In the genomic region with DNA sequence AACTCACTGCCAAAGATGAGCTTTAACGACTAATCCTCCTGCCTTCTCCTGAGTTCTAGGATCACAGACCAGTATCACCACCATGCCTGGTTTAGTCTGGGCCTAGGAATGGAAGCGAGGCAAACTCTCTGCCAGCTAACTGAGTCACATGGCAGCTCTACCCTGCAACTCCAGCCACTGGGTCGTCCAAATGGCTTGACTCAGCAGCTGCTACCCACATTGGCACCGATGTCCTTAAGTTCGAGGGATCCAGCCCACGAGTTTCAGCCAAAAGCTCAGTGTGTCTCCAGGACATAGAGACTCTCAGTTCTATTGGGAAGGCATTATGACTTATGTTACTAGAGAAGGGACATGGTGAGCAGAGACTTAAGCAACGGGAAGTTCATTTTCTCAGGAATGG, we compare ENCODE assay signal across 14 mouse cellular contexts.
DNase-seq lines count a peak whose midpoint lies in the region; ATAC-seq lines count a peak whose summit lies in the region.
"Had no signal": no experiment of that assay in that cellular context is flagged by ENCODE, and none has a peak within 500 bp of the region (broad histone marks: within the 10 kb centered on the region; RNA-seq: fewer than 3 reads in every experiment).

No protein-coding gene starts in this region.

- H3K9ac ChIP-seq in hindbrain, embryonic 13.5 days, result no peak overlapping the region
- no peak overlapping the region for H3K9ac ChIP-seq in liver, embryonic 12.5 days
- H3K9ac ChIP-seq: liver, postnatal 0 days; stomach, embryonic 15.5 days had no signal

- WGBS in hindbrain, embryonic 13.5 days, result 52% methylated on average over 7 of the region's 7 CpGs
- 68% methylated on average over 7 of the region's 7 CpGs for WGBS in liver, embryonic 12.5 days (ENCODE audit: insufficient replicate concordance)

- H3K27me3 ChIP-seq in hindbrain, embryonic 13.5 days, result no peaks in the 10 kb centered on the region
- H3K27me3 ChIP-seq in liver, embryonic 12.5 days (replicated peaks), result no peaks in the 10 kb centered on the region
- H3K27me3 ChIP-seq: CH12.LX; stomach, embryonic 15.5 days had no signal

- H3K9me3 ChIP-seq in hindbrain, embryonic 13.5 days, result no peaks in the 10 kb centered on the region
- no peaks in the 10 kb centered on the region for H3K9me3 ChIP-seq in liver, embryonic 12.5 days (replicated peaks)
- H3K9me3 ChIP-seq: stomach, embryonic 15.5 days had no signal

- H3K4me3 ChIP-seq in hindbrain, embryonic 13.5 days, result no peak overlapping the region
- no peak overlapping the region for H3K4me3 ChIP-seq in liver, embryonic 12.5 days
- H3K4me3 ChIP-seq: stomach, embryonic 15.5 days had no signal

- DNase-seq in gastrocnemius, postnatal 14 days, result peak; percentile 17
- no peak for DNase-seq in gastrocnemius, adult 8-10 months (ENCODE audit: low spot score in 2 of 2)
- DNase-seq in right cerebral cortex, postnatal 36 days (ENCODE audit: low spot score in 2 of 2), result peak; percentile 2 to 3
- no peak for DNase-seq in right cerebral cortex, postnatal 14 days
- DNase-seq in embryo, embryonic 10 days (ENCODE audit: low spot score), result no peak
- DNase-seq: gastrocnemius, postnatal 10 days; kidney, adult 18-20 months; liver, postnatal 0 days; right cerebral cortex, postnatal 4 days had no signal

- no peak overlapping the region for H3K4me2 ChIP-seq in hindbrain, embryonic 13.5 days
- no peak overlapping the region for H3K4me2 ChIP-seq in liver, embryonic 12.5 days
- H3K4me2 ChIP-seq: stomach, embryonic 15.5 days had no signal

- H3K4me1 ChIP-seq in hindbrain, embryonic 13.5 days (replicated peaks), result peaks cover 12% of the 10 kb centered on the region
- no peaks in the 10 kb centered on the region for H3K4me1 ChIP-seq in liver, embryonic 12.5 days
- H3K4me1 ChIP-seq: stomach, embryonic 15.5 days had no signal

- no peak for ATAC-seq in hindbrain, embryonic 13.5 days (ENCODE audit: low FRiP score)
- no peak for ATAC-seq in CD4-positive, CD25-positive, alpha-beta regulatory T cell, adult 4 months
- no peak for ATAC-seq in liver, embryonic 12.5 days
- ATAC-seq: liver, postnatal 0 days had no signal

- no peaks in the 10 kb centered on the region for H3K36me3 ChIP-seq in hindbrain, embryonic 13.5 days
- H3K36me3 ChIP-seq in liver, embryonic 12.5 days, result no peaks in the 10 kb centered on the region
- H3K36me3 ChIP-seq: stomach, embryonic 15.5 days had no signal

- H3K27ac ChIP-seq in hindbrain, embryonic 13.5 days, result peak overlapping the region; percentile 75
- no peak overlapping the region for H3K27ac ChIP-seq in liver, embryonic 12.5 days
- H3K27ac ChIP-seq: stomach, embryonic 15.5 days had no signal

- intact Hi-C loops in gastrocnemius, postnatal 14 days (cut with DNase I; ENCODE audit: low total_unique reads), result no loop called here

Comparison
In these comparisons a context has a peak if more than half of its experiments do, and no peak if none do; other contexts are left out.
1. DNase-seq: peak in gastrocnemius, postnatal 14 days (single experiment) and right cerebral cortex, postnatal 36 days (2 of 2); none in gastrocnemius, adult 8-10 months (0 of 2), right cerebral cortex, postnatal 14 days (single experiment) and embryo, embryonic 10 days (single experiment).